Mouse (Mus musculus) embryo, embryonic 9.5 days (tissue): Measurements from ENCODE around the gene Itgb4.

Source experiments
- DNase-seq: peaks from one replicate; pipeline ENCODE4 v3.0.0-alpha.2; 2017; ENCODE audit errors: extremely low spot score

The Itgb4 gene

GRCm38 (mm10) chr11:115974309-115975082, at the start of gene Itgb4:
Gene Itgb4, plus strand, starts transcription at chr11:115974709.
- DNase-seq: no peak

GRCm38 (mm10) chr11:115929031-115929430, 45.5 kb upstream of the Itgb4 start:
- no peak for DNase-seq

GRCm38 (mm10) chr11:115929818-115930217, 44.7 kb upstream of the Itgb4 start:
- no peak for DNase-seq

- DNase-seq: no peak
These were observed 43.3 kb upstream of the Itgb4 start for GRCm38 (mm10) chr11:115931235-115931634.

- peak; percentile 98 for DNase-seq
These were observed 41.3 kb upstream of the Itgb4 start, which contains the start of the genes Sap30bp and Recql5 for GRCm38 (mm10) chr11:115933108-115933746. Gene Sap30bp, plus strand, starts transcription at chr11:115933282. Gene Recql5, minus strand, starts transcription at chr11:115933477.

GRCm38 (mm10) chr11:115933747-115934110, 40.8 kb upstream of the Itgb4 start:
- no peak for DNase-seq

GRCm38 (mm10) chr11:115939690-115940329, 34.7 kb upstream of the Itgb4 start:
- peak; percentile 48 for DNase-seq

- no peak for DNase-seq
These were observed 32.5 kb upstream of the Itgb4 start for GRCm38 (mm10) chr11:115941980-115942379.

- DNase-seq: no peak
These were observed 29.3 kb upstream of the Itgb4 start for GRCm38 (mm10) chr11:115945247-115945646.

- no peak for DNase-seq
These were observed 28.2 kb upstream of the Itgb4 start for GRCm38 (mm10) chr11:115946221-115946828.

- no peak for DNase-seq
These were observed 26.2 kb upstream of the Itgb4 start for GRCm38 (mm10) chr11:115948316-115948715.

- DNase-seq: no peak
These were observed 23.8 kb upstream of the Itgb4 start for GRCm38 (mm10) chr11:115950719-115951118.

GRCm38 (mm10) chr11:115954712-115955111, 19.8 kb upstream of the Itgb4 start:
- no peak for DNase-seq

GRCm38 (mm10) chr11:115955195-115955858, 19.2 kb upstream of the Itgb4 start:
- no peak for DNase-seq

- peak; percentile 54 for DNase-seq
These were observed 18.1 kb upstream of the Itgb4 start for GRCm38 (mm10) chr11:115956453-115956852.

GRCm38 (mm10) chr11:115957971-115958370, 16.5 kb upstream of the Itgb4 start:
- no peak for DNase-seq

GRCm38 (mm10) chr11:115959018-115959417, 15.5 kb upstream of the Itgb4 start:
- no peak for DNase-seq

- DNase-seq: no peak
These were observed 11.7 kb upstream of the Itgb4 start for GRCm38 (mm10) chr11:115962651-115963412.

- no peak for DNase-seq
These were observed 9.4 kb upstream of the Itgb4 start for GRCm38 (mm10) chr11:115964977-115965604.

GRCm38 (mm10) chr11:115968731-115969405, 5.6 kb upstream of the Itgb4 start:
- DNase-seq: no peak
